Mouse (Mus musculus) CH12.LX (cell line): ENCODE results near the gene Car3.

Source experiments
- POLR2A ChIP-seq: IDR thresholded peaks from 2 replicates; pipeline ENCODE4 v1.6.1; 2011; ENCODE audit warnings: low read depth, mild to moderate bottlenecking, improper control_type of control experiment, low read length
- USF2 ChIP-seq: conservative IDR thresholded peaks from 2 replicates; pipeline ENCODE4 v1.6.1; 2011; ENCODE audit warnings: low read depth, low read length, improper control_type of control experiment

DNA sequence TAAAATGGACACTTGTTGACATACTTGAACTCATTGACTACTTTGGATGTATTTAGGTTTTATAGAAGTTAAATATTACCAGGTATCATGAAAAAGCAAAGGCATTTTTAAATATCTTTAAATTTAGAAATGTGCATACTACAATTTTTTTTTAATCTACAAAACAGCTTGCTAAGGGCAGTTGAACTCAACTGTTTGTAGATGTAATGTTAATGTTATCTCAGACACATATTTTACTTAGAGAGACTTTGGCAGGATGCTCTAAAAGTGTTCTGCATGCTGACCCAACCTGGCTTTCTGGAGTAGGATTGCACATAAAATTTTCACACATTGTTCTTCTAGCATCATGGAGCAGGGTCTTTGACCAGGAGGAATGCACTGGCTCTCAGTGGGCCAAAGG is 18.7 kb downstream of the Car3 start:
- TF ChIP-seq USF2 (no peak), POLR2A (no peak)
